Mouse (Mus musculus) kidney, adult 11 months (tissue): ENCODE measurements around the gene Polr3e.
A peak's percentile ranks its signal among the peaks of the same experiment; 100 is the strongest.
"Not testable (repeated sequence)": the region's sequence is repeated elsewhere in the genome, so short reads cannot be mapped to it uniquely, and the experiment has no call there.

ENCODE experiments used
- DNase-seq: peaks from one replicate; pipeline ENCODE4 v3.0.0; 2022

Polr3e gene

GRCm38 (mm10) chr7:120917592-120918461, at the start of gene Polr3e:
TSS of gene Polr3e (plus strand) at chr7:120917744.
- peak; percentile 99 for DNase-seq

- no peak for DNase-seq
These were observed 47.7 kb upstream of the Polr3e start for GRCm38 (mm10) chr7:120869883-120870282.

- no peak for DNase-seq
These were observed 47.0 kb upstream of the Polr3e start for GRCm38 (mm10) chr7:120870431-120871008.

DNA sequence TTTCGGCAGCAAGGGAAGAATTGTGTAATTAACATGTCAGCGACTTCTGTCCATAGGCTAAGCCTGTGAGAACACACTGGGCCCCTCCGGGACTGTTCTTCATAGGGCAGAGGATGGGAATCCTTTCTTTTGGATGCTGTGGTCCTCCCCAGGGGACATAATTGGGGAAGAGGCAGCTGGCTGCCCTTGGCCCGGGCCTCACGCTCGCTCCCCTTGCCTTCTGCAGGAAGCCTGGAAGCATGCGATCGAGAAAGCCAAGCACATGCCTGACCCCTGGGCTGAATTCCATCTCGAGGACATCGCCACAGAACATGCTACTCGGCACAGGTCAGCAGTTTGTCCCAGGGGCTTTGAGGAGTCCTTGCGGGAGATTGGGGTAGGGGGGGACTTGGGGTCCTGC, 44.5 kb upstream of the Polr3e start:
- DNase-seq = no peak

- no peak for DNase-seq
These were observed 43.5 kb upstream of the Polr3e start for GRCm38 (mm10) chr7:120874021-120874420.

GRCm38 (mm10) chr7:120874764-120875539, 42.6 kb upstream of the Polr3e start:
- DNase-seq = no peak

- no peak for DNase-seq
These were observed 41.8 kb upstream of the Polr3e start for GRCm38 (mm10) chr7:120875540-120876388.

DNA sequence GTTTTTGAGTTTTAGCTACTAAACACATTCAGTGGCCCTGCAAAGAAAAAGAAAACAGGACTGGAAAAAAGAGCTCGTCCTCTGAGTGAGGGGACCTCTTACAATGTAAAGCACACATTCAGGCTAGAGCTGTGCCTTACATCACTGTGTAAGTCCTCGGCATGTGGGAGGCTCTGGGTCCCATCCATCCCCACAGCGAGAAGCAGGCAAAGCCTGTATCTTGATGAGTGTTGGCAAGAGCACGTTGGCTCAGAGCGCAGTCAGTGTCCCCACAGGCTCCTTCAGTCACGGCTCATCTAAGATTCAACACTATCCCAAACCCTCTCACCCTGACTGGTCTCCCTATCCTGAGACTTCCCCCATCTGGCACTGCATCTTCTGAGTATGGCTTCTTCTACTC, 39.3 kb upstream of the Polr3e start:
- no peak for DNase-seq

- DNase-seq = no peak
These were observed 37.6 kb upstream of the Polr3e start for GRCm38 (mm10) chr7:120879972-120880371.

- no peak for DNase-seq
These were observed 36.8 kb upstream of the Polr3e start for GRCm38 (mm10) chr7:120880770-120881169.

GRCm38 (mm10) chr7:120881451-120881850, 36.1 kb upstream of the Polr3e start:
- no peak for DNase-seq

- no peak for DNase-seq
These were observed 34.9 kb upstream of the Polr3e start for GRCm38 (mm10) chr7:120882674-120883073.

DNA sequence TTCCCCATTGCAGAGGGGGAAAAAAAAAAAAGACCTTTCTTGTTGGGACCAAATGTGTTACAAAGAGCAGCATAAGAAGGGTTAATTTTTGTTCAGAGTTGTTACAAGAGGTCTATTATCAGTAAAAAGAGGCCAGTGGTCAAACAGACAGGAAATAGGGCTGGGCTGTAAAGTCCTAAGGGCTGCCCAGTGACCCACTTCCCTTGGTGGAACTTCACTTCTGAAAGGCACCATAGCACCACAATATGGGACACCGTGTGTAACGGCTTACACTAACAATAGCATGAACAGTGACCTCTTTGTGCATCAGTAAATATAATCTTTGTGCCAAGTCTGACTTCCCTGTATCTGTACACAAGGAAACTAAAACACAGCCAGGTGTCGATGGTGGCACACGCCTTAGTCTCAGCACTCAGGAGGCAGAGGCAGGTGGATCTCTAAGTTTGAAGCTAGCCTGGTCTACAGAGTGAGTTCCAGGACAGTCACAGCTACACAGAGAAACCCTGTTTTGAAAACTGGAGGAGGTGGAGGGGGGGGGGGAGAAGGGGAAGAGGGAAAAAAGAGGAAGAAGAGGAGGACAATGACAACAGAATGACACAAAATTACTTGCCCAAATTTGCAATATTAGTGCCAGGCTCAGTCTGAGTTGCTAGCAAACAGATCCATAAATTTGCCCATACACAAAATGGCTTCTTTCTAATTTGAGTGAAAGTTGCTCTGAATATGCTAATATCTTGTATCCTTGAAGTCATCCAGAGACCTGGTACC, 33.8 kb upstream of the Polr3e start:
- no peak for DNase-seq

DNA sequence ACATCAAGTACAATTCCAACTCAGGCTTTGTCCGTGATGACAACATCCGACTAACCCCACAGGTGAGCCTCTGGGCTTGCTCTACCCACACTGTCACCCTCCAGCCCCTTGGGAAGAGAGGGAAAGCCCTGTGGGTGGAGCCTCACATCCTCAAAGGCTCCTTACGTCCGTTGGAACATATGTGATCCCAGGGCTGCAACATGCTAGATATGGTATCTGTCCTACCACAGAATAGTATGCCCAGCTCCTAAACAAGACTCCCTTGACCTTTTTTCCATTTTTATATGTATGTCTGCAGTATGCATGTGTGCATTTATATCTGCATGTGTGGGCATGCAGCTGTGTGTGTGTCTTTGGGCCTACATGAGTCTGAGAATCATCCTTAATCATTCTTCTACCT, 32.8 kb upstream of the Polr3e start:
- DNase-seq = no peak

- DNase-seq = no peak
These were observed 24.4 kb upstream of the Polr3e start for GRCm38 (mm10) chr7:120893123-120893522.

DNA sequence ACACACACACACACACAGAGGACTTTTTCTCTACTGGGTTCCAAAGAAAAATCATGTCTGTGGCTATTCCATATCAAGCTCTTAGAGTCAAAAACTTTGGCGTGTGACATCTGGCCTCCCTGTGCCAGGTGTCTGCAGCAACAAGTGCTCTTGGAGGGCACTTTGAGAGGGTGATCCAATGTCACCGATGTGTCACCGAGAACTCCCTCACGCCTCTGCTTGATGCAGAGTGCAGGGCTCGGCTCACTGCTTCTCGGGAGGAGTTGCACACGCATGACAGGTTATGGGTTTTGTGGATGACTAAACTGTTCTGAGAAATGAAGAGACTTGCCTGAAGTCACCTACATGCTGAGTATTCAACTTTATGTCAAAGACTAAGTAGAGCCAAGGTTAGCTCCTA, 20.5 kb upstream of the Polr3e start:
- no peak for DNase-seq

DNA sequence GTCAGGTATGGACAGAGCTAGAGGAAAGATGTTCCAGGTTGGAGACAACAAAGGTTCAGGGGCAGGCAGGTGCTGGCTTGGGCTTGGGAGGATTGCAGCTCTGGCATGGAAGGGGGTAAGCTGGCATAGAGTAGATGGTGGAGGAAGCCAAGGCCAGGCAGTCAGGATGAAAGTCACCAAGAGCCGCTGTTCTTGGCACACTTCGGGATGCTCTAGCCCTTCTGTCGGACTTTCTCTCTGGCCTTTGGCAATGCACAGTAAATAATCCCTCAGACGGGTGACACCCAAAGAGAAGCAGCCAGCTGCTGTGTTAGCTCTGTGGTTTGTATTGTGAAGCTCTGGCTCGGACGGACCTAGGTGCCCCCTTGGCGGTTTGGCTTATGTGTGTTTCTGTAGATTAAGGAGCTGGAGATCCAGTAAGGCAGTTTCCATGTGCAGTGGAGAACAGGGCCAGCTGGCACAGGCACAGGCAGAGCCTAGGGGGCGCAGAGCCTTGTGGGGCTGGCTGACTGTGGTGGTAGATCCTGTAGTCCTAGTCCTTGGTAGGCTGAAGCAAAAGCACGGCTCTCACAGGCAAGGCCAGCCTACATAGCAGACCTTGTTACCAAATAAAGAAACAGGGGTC, 19.7 kb upstream of the Polr3e start:
- DNase-seq = no peak

DNA sequence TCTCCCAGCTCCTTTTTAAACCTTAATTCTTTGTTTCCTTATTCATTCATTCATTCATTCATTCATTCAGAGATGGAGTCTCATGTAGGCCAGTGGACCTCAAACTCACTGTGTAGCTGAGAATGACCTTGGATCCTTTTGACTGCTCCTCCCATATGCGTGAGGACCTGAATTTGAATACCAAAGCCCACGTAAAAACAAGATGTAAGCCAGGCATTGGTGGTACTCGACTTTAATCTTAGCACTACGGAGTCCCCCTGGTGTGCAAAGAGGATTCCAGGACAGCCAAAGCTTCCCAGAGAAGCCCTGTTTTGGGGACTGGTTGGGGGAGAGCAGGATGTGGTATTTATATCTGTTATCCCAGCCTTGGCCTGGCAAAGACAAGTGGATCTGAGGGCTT, 17.4 kb upstream of the Polr3e start:
- DNase-seq = no peak

GRCm38 (mm10) chr7:120901701-120902100, 15.8 kb upstream of the Polr3e start:
- no peak for DNase-seq

GRCm38 (mm10) chr7:120902931-120903330, 14.6 kb upstream of the Polr3e start:
- DNase-seq = no peak

- not testable (repeated sequence) for DNase-seq
These were observed 7.4 kb upstream of the Polr3e start for GRCm38 (mm10) chr7:120910172-120910571.
